Mouse (Mus musculus): ENCODE measurements around the gene St6galnac3. TPM values are rescaled to one million over a fixed set of nuclear protein-coding genes. Genes with fewer than 3 reads are reported as not detected.

Gene St6galnac3
- polyA plus RNA-seq, 2 experiments = 20.7 to 36.0 TPM

GRCm38 (mm10) chr3:153567913-153568312 is 157.1 kb downstream of the St6galnac3 start:
- no peak for ATAC-seq (ENCODE audit: low FRiP score, low read depth)

GRCm38 (mm10) chr3:153567512-153567911 is 157.5 kb downstream of the St6galnac3 start:
- no peak for TF ChIP-seq POLR2A (IDR thresholded peaks at IDR 0.05; ENCODE audit: borderline replicate concordance, extremely low read depth, insufficient read depth, insufficient read length)
- H3K9me3 ChIP-seq (ENCODE audit: control insufficient read depth, low read length) = no peaks in the 10 kb centered on the region
- no peak overlapping the region for H3K9ac ChIP-seq (ENCODE audit: low read depth, low read length, severe bottlenecking)
- H3K27me3 ChIP-seq (ENCODE audit: control insufficient read depth, insufficient read depth, low read length) = no peaks in the 10 kb centered on the region
- H3K4me3 ChIP-seq (replicated peaks; ENCODE audit: low read length) = no peak overlapping the region
- H3K4me2 ChIP-seq (replicated peaks; ENCODE audit: low read depth, low read length, severe bottlenecking) = no peak overlapping the region
- no peaks in the 10 kb centered on the region; the same call in 1 of the 2 replicates for H3K4me1 ChIP-seq (ENCODE audit: control insufficient read depth, insufficient read depth, low read length)
- WGBS = 84% methylated on average over 4 of the region's 4 CpGs
- ATAC-seq (ENCODE audit: low FRiP score, low read depth) = no peak
- no peak overlapping the region for H3K27ac ChIP-seq (replicated peaks; ENCODE audit: low read depth, low read length)
- H3K36me3 ChIP-seq (ENCODE audit: control insufficient read depth, insufficient read depth, low read length) = no peaks in the 10 kb centered on the region
- DNase-seq (ENCODE audit: low spot score) = no peak

More at GRCm38 (mm10) chr3:153567913-153568312, 157.1 kb downstream of the St6galnac3 start:
- H3K9me3 ChIP-seq (ENCODE audit: control insufficient read depth, low read length) = no peaks in the 10 kb centered on the region
- WGBS = 75% methylated on average over 3 of the region's 3 CpGs
- H3K27ac ChIP-seq (replicated peaks; ENCODE audit: low read depth, low read length) = no peak overlapping the region
- no peaks in the 10 kb centered on the region for H3K36me3 ChIP-seq (ENCODE audit: control insufficient read depth, insufficient read depth, low read length)
- no peak for DNase-seq (ENCODE audit: low spot score)
- H3K9ac ChIP-seq (ENCODE audit: low read depth, low read length, severe bottlenecking) = no peak overlapping the region
- H3K4me2 ChIP-seq (replicated peaks; ENCODE audit: low read depth, low read length, severe bottlenecking) = no peak overlapping the region
- no peak overlapping the region for H3K4me3 ChIP-seq (replicated peaks; ENCODE audit: low read length)
- H3K27me3 ChIP-seq (ENCODE audit: control insufficient read depth, insufficient read depth, low read length) = no peaks in the 10 kb centered on the region
- no peak for TF ChIP-seq POLR2A (IDR thresholded peaks at IDR 0.05; ENCODE audit: borderline replicate concordance, extremely low read depth, insufficient read depth, insufficient read length)
- no peaks in the 10 kb centered on the region; the same call in 1 of the 2 replicates for H3K4me1 ChIP-seq (ENCODE audit: control insufficient read depth, insufficient read depth, low read length)

- no peak overlapping the region for H3K4me3 ChIP-seq (replicated peaks; ENCODE audit: low read length)
- no peaks in the 10 kb centered on the region for H3K9me3 ChIP-seq (ENCODE audit: control insufficient read depth, low read length)
- H3K9ac ChIP-seq (ENCODE audit: low read depth, low read length, severe bottlenecking) = no peak overlapping the region
- ATAC-seq (ENCODE audit: low FRiP score, low read depth) = no peak
- no peak overlapping the region for H3K27ac ChIP-seq (replicated peaks; ENCODE audit: low read depth, low read length)
- DNase-seq (ENCODE audit: low spot score) = no peak
- H3K27me3 ChIP-seq (ENCODE audit: control insufficient read depth, insufficient read depth, low read length) = no peaks in the 10 kb centered on the region
- no peaks in the 10 kb centered on the region for H3K36me3 ChIP-seq (ENCODE audit: control insufficient read depth, insufficient read depth, low read length)
- H3K4me1 ChIP-seq (ENCODE audit: control insufficient read depth, insufficient read depth, low read length) = no peaks in the 10 kb centered on the region; the same call in 1 of the 2 replicates
- 95% methylated on average over 2 of the region's 2 CpGs for WGBS
- TF ChIP-seq POLR2A (IDR thresholded peaks at IDR 0.05; ENCODE audit: borderline replicate concordance, extremely low read depth, insufficient read depth, insufficient read length) = no peak
- H3K4me2 ChIP-seq (replicated peaks; ENCODE audit: low read depth, low read length, severe bottlenecking) = no peak overlapping the region
These were observed 158.9 kb downstream of the St6galnac3 start for GRCm38 (mm10) chr3:153566100-153566499.

- H3K4me3 ChIP-seq (replicated peaks; ENCODE audit: low read length) = no peak overlapping the region
- H3K27me3 ChIP-seq (ENCODE audit: control insufficient read depth, insufficient read depth, low read length) = no peaks in the 10 kb centered on the region
- ATAC-seq (ENCODE audit: low FRiP score, low read depth) = no peak
- WGBS = 84% methylated on average over 6 of the region's 6 CpGs
- no peaks in the 10 kb centered on the region for H3K9me3 ChIP-seq (ENCODE audit: control insufficient read depth, low read length)
- no peak for DNase-seq (ENCODE audit: low spot score)
- H3K9ac ChIP-seq (ENCODE audit: low read depth, low read length, severe bottlenecking) = no peak overlapping the region
- H3K27ac ChIP-seq (replicated peaks; ENCODE audit: low read depth, low read length) = no peak overlapping the region
- no peaks in the 10 kb centered on the region for H3K36me3 ChIP-seq (ENCODE audit: control insufficient read depth, insufficient read depth, low read length)
- H3K4me1 ChIP-seq (ENCODE audit: control insufficient read depth, insufficient read depth, low read length) = no peaks in the 10 kb centered on the region; the same call in 1 of the 2 replicates
- no peak overlapping the region for H3K4me2 ChIP-seq (replicated peaks; ENCODE audit: low read depth, low read length, severe bottlenecking)
- TF ChIP-seq POLR2A (IDR thresholded peaks at IDR 0.05; ENCODE audit: borderline replicate concordance, extremely low read depth, insufficient read depth, insufficient read length) = no peak
These were observed 164.1 kb downstream of the St6galnac3 start for GRCm38 (mm10) chr3:153560897-153561296.

- no peak for ATAC-seq (ENCODE audit: low FRiP score, low read depth)
- no peak overlapping the region for H3K27ac ChIP-seq (replicated peaks; ENCODE audit: low read depth, low read length)
- 91% methylated on average over 8 of the region's 8 CpGs for WGBS
- no peaks in the 10 kb centered on the region; the same call in 1 of the 2 replicates for H3K4me1 ChIP-seq (ENCODE audit: control insufficient read depth, insufficient read depth, low read length)
- no peak for TF ChIP-seq POLR2A (IDR thresholded peaks at IDR 0.05; ENCODE audit: borderline replicate concordance, extremely low read depth, insufficient read depth, insufficient read length)
- no peaks in the 10 kb centered on the region for H3K36me3 ChIP-seq (ENCODE audit: control insufficient read depth, insufficient read depth, low read length)
- no peak overlapping the region for H3K9ac ChIP-seq (ENCODE audit: low read depth, low read length, severe bottlenecking)
- H3K27me3 ChIP-seq (ENCODE audit: control insufficient read depth, insufficient read depth, low read length) = no peaks in the 10 kb centered on the region
- no peak for DNase-seq (ENCODE audit: low spot score)
- no peaks in the 10 kb centered on the region for H3K9me3 ChIP-seq (ENCODE audit: control insufficient read depth, low read length)
- H3K4me2 ChIP-seq (replicated peaks; ENCODE audit: low read depth, low read length, severe bottlenecking) = no peak overlapping the region
- H3K4me3 ChIP-seq (replicated peaks; ENCODE audit: low read length) = no peak overlapping the region
These were observed 165.4 kb downstream of the St6galnac3 start for GRCm38 (mm10) chr3:153559586-153559985.

- 76% methylated on average over 11 of the region's 11 CpGs for WGBS
- no peak overlapping the region for H3K4me3 ChIP-seq (replicated peaks; ENCODE audit: low read length)
- no peak for TF ChIP-seq POLR2A (IDR thresholded peaks at IDR 0.05; ENCODE audit: borderline replicate concordance, extremely low read depth, insufficient read depth, insufficient read length)
- ATAC-seq (ENCODE audit: low FRiP score, low read depth) (no peak), DNase-seq (ENCODE audit: low spot score) (no peak)
- H3K27ac ChIP-seq (replicated peaks; ENCODE audit: low read depth, low read length) = no peak overlapping the region
- H3K36me3 ChIP-seq (ENCODE audit: control insufficient read depth, insufficient read depth, low read length) = no peaks in the 10 kb centered on the region
- H3K27me3 ChIP-seq (ENCODE audit: control insufficient read depth, insufficient read depth, low read length) = no peaks in the 10 kb centered on the region
- no peaks in the 10 kb centered on the region for H3K9me3 ChIP-seq (ENCODE audit: control insufficient read depth, low read length)
- no peak overlapping the region for H3K4me2 ChIP-seq (replicated peaks; ENCODE audit: low read depth, low read length, severe bottlenecking)
- no peaks in the 10 kb centered on the region for H3K4me1 ChIP-seq (ENCODE audit: control insufficient read depth, insufficient read depth, low read length)
- no peak overlapping the region for H3K9ac ChIP-seq (ENCODE audit: low read depth, low read length, severe bottlenecking)
These were observed 168.4 kb downstream of the St6galnac3 start for GRCm38 (mm10) chr3:153556621-153557020.

Measured in limb, embryonic 14.5 days (tissue).